Mouse (Mus musculus) layer of hippocampus, adult 2 months (tissue): ENCODE results near the gene Camta1. TPM values are rescaled to one million over a fixed set of nuclear protein-coding genes. Genes with fewer than 3 reads are reported as not detected.
A peak's percentile ranks its signal among the peaks of the same experiment; 100 is the strongest.

Experiments used
- DNase-seq, 2 experiments: peaks; one replicate each; pipeline ENCODE4 v3.0.0; 2022; ENCODE audit warnings: low spot score in 2 of 2
- H3K27ac ChIP-seq: fragments of 200-600 bp; 2 replicates; pipeline ENCODE4 v1.8.1; 2022
- H3K4me3 ChIP-seq: fragments of 200-600 bp; 2 replicates; pipeline ENCODE4 v1.8.1; 2022; ENCODE audit warnings: mild to moderate bottlenecking
- CTCF ChIP-seq: fragments of 200-600 bp; conservative IDR thresholded peaks from 2 replicates; pipeline ENCODE4 v1.8.1; 2022; ENCODE audit warnings: antibody characterized with exemption, mild to moderate bottlenecking, moderate library complexity
- total RNA-seq, 2 experiments: library from RNA; stranded (reverse); gene quantifications; 2 replicates each; pipeline ENCODE4 v1.2.3; 2021

Gene Camta1
- total RNA-seq, 2 experiments from 2014 or later: 275 to 294 TPM

DNA sequence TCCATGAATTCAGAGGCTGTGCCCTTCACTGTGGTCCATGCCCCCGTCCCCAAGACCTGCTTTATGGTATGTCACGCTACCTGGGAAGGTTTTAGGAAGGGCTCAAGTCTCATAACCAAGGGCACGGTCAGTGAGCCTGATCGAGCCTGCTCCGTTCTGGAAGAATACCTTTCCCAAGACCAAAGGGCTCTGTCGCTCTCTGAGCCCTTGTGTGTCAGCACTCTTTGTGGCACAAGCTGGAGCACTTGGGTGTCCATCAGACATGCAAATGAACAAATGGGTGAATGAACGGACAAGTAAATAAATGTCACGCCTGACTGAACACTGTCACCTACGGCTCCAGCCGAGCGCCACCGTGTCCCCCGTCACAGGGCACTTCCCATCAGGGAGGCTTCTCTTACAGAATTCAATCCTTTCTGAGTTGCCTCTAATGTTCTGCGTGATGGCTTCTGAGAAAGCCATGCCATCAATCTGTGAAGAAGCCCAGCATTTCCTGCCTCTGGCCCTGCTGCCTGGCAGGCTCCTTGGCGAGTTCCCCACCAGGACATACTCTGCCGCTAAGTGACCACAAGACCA is 386.7 kb downstream of the Camta1 start:
- no peak for DNase-seq
- Histone ChIP-seq H3K4me3 (no peak overlapping the region), H3K27ac (no peak overlapping the region)
- TF ChIP-seq CTCF: no peak

DNA sequence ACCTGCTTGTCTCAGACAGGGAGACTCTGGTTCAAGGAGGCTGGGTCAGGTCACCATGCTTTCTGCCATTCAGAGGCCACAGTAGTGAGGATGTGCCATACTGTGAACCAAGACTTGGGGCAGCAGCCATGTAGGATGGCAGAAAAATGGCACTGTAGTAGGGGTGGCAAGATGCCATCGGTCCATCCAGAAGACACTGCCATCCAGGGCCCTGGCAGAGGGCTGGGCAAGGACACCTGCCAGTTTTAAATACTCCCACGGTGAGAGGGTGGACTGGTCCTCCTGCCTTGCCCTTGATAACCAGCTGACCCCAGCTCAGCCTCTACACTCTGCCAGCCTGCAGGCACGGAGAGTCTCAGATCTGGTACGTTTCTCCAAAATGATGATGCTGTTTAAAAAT is 389.8 kb downstream of the Camta1 start:
- no peak for DNase-seq
- no peak for TF ChIP-seq CTCF
- Histone ChIP-seq H3K27ac (no peak overlapping the region), H3K4me3 (no peak overlapping the region)

DNA sequence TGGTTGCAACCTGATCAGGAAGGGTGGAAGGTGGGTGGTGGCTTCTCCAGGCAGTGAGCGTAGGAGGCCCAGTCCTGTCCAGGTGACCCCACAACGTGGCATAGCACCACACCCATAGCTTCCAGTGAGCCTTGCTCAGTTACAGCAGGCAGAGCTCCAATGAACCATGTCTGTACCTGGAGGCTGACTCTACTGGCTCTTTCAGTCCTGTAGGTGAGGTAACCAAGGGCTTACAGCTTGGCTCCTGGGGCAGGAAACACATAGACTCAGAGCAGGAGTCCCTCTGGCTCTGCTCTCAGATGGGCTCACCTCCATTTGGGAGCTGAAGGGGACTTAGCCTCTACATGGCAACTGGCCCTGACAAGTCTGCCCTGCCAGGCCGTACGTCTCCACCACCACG is 393.3 kb downstream of the Camta1 start:
- no peak for TF ChIP-seq CTCF
- no peak overlapping the region for H3K27ac ChIP-seq
- no peak overlapping the region for H3K4me3 ChIP-seq
- DNase-seq: no peak

DNA sequence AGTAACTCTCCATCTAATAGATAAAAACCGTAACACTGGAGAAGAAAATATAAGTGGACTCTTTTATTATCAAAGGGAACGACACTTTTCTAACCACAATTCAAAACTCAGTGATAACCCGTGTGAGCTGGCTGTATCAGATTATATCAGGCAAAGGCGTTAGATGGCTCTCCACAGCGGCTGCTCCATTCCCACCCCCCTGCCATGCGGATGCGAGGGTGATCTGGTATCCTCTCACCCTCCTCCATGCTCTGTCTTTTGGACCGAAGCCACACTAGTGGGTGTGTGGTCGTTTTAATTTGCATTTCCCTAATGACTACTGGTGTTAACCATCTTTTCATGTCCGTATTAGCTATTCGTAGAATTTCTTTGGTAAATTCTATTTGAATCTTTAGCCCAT is 403.0 kb downstream of the Camta1 start:
- no peak for TF ChIP-seq CTCF
- no peak for DNase-seq
- no peak overlapping the region for H3K4me3 ChIP-seq
- no peak overlapping the region for H3K27ac ChIP-seq

DNA sequence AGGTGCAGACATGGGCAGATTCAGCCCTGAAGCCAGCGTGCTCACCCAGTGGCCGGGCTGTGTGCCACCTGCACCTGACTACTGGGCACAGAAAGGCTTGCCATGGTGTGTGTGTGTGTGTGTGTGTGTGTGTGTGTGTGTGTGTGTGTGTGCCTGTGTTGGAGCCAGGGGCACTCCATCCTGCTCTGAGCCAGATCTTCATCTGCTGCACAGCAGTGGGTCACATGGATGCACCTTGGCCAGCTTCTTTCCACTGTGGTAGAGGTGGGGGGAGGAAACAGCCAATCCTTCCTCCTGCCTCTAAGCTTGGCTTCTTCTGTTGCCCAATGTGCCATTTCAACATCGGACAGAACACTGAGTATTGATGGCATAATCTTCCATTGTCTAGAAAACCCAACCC is 407.1 kb downstream of the Camta1 start:
- no peak overlapping the region for H3K27ac ChIP-seq
- no peak overlapping the region for H3K4me3 ChIP-seq
- TF ChIP-seq CTCF: no peak
- DNase-seq: no peak

DNA sequence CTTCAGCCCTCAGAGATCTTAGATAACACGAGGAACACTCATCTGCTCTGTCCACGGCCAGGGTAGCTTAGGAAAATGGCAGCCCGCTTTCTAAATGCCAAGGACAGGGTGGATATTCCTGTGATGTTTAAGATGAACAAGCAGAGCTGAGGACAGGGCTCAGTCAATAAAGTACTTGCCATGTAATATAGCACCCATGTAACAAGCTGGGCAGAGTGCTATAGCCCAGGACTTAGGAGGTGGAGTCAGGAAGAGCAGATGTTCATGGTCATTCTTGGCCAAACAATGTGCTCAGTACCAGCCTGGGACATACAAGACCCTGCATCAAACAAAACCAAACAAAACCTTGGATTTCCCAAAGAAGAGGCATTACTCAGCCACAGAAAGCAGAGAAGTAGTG is 407.6 kb downstream of the Camta1 start:
- no peak overlapping the region for H3K4me3 ChIP-seq
- H3K27ac ChIP-seq: no peak overlapping the region
- TF ChIP-seq CTCF: no peak
- no peak for DNase-seq

DNA sequence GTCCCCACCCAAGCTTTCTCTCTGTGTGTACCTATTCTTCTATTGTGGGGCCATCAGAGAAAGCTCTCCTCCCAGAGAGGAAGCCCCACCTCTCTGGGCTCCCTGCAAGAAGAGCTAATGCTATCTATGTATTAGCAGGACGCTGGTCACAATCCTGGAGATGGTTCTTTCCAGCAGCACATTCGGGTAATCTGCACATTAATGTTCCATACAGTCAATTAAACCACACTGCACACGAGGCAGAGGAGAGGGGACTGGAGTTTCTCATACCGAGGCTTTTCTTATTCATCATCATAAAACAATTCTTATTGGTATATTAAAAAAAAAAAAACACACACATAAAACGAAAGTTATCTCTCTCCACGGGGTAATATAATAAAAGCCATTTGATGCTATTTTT is 409.8 kb downstream of the Camta1 start:
- H3K27ac ChIP-seq: no peak overlapping the region
- no peak overlapping the region for H3K4me3 ChIP-seq
- no peak for DNase-seq
- TF ChIP-seq CTCF: no peak

DNA sequence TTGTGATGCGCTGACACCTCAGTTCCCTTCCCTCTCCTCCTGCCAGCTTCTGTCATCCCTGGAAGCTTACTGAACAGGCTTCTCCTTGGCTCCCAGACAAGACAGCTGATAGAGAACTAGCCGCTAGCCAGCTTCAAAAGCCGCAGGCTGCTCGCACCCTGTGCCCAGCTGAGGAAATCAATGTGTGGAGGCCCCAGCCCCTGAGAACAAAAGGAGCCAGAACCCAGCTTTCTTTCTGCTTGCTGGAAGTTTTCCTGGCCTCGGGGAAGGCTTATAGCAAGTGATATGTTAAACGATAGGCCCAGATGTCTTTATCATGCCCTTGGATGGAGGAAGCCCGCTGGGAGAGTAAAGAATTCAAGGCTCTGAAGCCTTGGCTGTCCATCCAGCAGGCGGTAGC is 411.7 kb downstream of the Camta1 start:
- H3K27ac ChIP-seq: no peak overlapping the region
- TF ChIP-seq CTCF: no peak
- H3K4me3 ChIP-seq: no peak overlapping the region
- no peak for DNase-seq

DNA sequence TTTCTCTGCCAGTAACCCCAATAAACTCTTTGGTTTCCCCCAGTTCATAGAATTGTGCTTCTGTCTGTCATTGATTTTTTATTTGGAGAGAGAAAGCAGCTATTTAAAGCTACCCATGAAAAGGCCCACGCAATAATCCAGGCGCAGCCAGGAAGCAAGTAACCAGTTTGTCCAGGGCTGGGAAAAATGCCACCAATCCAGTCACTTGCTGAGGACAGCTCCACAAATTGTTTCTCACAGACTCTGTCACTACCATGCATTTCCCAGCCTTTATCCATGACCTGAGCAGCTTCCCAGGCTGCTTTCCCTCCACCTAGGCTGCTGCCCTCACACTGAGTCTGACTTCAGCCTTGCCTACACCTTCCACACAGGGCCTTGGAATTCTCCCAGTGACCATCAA is 413.3 kb downstream of the Camta1 start:
- DNase-seq: peak; percentile 32 to 34
- Histone ChIP-seq H3K27ac (no peak overlapping the region), H3K4me3 (no peak overlapping the region)
- TF ChIP-seq CTCF: no peak

DNA sequence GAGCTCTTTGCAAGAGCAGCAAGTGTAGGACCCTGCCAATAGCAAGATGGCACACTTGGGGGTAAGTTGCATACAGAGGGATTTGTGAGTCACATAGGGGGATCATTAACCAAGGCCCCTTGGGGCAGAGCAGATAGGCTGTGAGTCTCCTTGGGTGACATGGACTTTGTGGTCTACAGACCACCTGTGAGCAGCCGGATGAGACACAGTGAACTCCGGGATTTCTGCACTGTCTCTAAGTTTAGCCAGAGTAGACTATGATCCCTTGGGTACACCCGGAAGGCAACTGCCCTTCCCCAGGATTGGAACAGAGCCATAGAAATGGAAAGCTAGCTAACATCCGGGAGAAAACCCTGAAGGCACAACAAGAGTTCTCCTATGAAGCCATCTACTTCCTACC is 417.0 kb downstream of the Camta1 start:
- Histone ChIP-seq H3K4me3 (no peak overlapping the region), H3K27ac (no peak overlapping the region)
- no peak for DNase-seq
- no peak for TF ChIP-seq CTCF

DNA sequence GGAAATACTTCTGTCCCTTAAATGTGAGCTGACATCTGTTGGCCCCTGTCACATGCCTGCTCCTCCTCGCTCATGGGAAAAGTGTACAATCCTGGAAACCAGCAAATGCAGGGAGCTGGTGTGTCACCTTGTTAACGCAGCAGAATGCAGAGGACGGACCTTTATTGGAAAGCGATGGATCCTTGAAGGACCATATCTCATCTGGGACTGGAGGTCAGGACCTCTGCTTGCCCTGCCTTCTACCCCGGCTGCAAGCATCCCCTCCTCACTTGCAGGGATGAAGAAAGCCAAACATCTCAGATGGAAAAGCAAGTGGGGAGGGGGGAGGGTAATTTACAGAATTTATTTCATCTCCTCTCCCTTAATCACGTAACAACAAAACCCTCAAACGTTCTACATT is 423.1 kb downstream of the Camta1 start:
- Histone ChIP-seq H3K27ac (no peak overlapping the region), H3K4me3 (no peak overlapping the region)
- no peak for TF ChIP-seq CTCF
- DNase-seq: no peak

DNA sequence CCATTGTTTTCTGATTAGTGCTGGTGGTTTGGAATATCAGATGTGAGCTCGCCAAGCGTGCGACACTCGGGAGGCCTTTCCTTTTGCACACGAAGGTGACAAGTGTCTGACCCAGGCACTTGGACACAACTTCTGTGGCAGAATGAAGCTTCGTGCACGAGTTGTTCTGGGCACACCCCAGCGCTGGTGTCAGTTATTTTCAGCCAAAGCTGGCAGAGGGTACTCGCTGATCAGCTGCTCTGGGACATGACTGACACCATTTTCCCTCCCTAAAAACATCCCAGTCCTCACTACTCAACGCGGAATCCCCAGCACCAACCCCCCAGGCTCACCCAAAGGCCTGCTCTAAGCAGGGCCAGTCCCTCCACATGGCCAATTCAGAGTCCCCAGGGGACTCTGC is 423.8 kb downstream of the Camta1 start:
- H3K27ac ChIP-seq: no peak overlapping the region
- no peak for DNase-seq
- H3K4me3 ChIP-seq: no peak overlapping the region
- TF ChIP-seq CTCF: no peak

DNA sequence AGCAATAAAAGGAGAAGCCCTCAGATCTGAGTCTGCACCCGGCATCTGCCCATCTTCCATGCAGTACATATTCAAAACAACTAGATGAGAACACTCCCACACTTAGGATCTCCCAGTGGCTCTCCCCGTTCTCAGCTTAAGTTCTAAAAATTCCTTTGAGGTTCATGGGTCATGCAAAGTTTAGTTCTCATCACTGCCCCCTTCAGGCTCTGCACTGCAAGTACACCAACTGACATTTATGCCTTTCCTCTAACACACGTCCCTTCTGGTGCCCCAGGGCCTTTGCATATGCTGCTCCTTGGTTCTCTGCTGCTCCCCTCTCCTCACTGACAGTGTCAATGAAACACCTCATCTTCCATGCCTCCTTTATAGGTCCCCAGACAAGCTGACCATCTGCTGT is 436.5 kb downstream of the Camta1 start:
- DNase-seq: no peak
- peak; percentile 56 for TF ChIP-seq CTCF
- Histone ChIP-seq H3K27ac (no peak overlapping the region), H3K4me3 (no peak overlapping the region)

DNA sequence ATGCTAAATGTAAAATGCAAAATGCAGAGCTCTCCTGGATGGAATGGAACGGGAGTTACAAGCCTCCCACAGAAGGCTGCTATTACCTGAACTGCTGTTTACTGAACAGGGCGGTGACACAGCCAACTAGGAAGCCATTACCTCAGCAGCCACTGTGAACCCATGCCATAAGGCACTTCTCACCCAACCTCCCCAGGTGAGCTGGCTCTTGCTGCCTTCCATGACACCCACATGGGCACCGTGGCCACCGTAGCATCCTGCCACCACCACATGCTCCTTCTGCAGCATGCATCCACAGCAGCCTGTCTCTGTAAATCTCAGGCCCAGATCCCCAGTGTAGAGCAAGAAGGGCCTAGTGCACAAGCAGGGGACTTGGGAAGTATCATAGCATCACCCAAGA is 438.8 kb downstream of the Camta1 start:
- Histone ChIP-seq H3K27ac (no peak overlapping the region), H3K4me3 (no peak overlapping the region)
- no peak for TF ChIP-seq CTCF
- no peak for DNase-seq

DNA sequence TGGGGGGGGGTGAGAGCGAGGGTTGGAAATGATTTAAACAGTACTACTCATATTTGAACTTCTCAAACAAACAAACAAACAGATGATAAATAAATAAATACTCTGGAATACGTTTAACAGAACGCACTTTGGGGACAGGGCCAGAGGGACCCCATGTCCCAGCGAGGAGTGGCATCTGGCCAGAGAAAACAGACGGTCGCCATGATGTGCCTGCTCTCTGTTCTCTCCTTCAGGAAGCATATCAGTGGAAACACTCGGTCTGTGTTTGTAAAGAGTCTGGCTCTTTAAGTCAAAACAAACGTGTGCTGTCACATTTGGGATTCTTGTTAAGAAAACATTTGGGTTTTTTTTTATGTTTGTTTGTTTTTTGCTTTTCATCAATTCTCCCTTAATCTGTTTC is 439.3 kb downstream of the Camta1 start:
- no peak overlapping the region for H3K4me3 ChIP-seq
- no peak overlapping the region for H3K27ac ChIP-seq
- no peak for TF ChIP-seq CTCF

More for the DNA sequence above, 439.3 kb downstream of the Camta1 start:
- no peak for DNase-seq
